Mouse (Mus musculus): ENCODE data around the gene Mrps10. TPM values are rescaled to one million over a fixed set of nuclear protein-coding genes. Genes with fewer than 3 reads are reported as not detected.
A peak's percentile ranks its signal among the peaks of the same experiment; 100 is the strongest.

The Mrps10 gene
- polyA plus RNA-seq, 1 experiment from 2014 or later, result 99.0 TPM

DNA sequence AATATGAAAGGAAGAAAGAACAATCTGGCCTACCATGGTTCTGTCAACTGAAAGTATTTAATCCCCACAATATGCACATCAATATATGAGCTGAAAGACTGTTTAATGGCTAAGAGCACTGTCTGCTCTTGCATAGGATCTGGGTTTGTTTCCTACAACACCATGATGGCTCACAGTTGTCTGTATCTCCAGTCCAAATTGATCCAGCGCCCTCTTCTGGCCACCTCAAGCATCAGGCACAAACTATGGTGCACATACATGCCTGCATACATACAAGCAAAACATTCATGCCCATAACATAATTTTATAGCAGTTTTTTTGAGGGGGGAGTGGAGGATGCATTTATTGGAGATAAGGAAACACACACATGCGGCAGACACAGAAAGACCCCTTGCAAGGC, 25.6 kb upstream of the Mrps10 start:
- H3K4me3 ChIP-seq, result no peak overlapping the region
- WGBS, result 81% methylated on average over 2 of the region's 2 CpGs
- no peaks in the 10 kb centered on the region for H3K4me1 ChIP-seq
- peaks cover 88% of the 10 kb centered on the region for H3K36me3 ChIP-seq
- H3K9me3 ChIP-seq, result no peaks in the 10 kb centered on the region
- no peak for DNase-seq (ENCODE audit: low spot score)
- no peak overlapping the region for H3K27ac ChIP-seq
- no peaks in the 10 kb centered on the region for H3K27me3 ChIP-seq (ENCODE audit: insufficient read depth, poor library complexity, severe bottlenecking)

DNA sequence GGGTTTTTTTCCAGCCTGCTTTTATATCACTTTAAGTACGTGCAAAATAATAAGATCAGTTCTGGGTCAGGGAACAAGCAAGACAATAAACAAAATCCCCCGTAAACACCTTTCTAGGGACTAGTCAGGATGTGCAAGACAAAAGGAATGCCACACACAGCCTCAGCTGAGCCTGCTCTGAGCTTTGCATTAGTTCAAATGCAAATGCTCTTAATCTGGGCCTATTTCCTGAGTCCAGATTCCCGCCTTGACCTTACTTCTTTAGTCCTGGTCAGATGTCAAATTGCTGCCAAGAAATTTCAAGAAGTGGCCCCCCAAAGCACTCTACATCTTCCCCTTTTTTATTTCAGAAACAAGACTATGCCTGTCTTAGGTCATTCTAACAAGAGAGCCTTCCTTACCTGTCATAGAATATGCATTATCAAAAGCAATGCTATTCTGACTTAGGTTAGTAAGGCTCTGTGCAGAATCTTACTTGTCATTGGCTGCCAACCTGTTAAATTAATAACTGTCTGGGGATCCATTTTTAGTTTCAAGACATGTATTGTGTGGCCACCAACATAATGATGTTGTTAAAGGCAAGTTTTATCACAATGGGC, 18.9 kb upstream of the Mrps10 start:
- Histone ChIP-seq H3K4me3 (no peak overlapping the region), H3K27me3 (ENCODE audit: insufficient read depth, poor library complexity, severe bottlenecking) (no peaks in the 10 kb centered on the region), H3K36me3 (peaks cover 95% of the 10 kb centered on the region), H3K4me1 (no peaks in the 10 kb centered on the region), H3K9me3 (peaks cover 14% of the 10 kb centered on the region), H3K27ac (no peak overlapping the region)
- DNase-seq (ENCODE audit: low spot score), result no peak
- 83% methylated on average over 3 of the region's 3 CpGs for WGBS

DNA sequence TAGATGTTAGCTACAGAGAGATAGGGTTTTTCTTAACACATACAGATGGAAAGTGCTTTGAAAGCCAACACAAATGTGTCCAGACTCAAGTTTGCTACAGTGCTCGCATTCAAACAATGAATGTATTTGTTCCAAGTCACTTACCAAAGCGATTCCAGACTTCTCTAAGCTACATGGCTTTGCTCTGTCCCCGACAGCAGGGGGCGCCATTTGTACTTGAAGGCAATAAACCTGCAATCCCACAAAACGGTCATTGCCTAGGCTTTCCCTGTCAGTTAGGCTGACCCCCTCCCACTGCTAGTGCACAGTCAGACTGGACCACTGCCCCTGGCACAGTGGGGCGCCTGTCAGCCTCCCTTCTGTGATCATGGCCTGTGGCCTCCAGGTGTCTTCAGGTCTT, 8.7 kb upstream of the Mrps10 start:
- Histone ChIP-seq H3K36me3 (peaks cover 50% of the 10 kb centered on the region), H3K4me3 (no peak overlapping the region), H3K27me3 (ENCODE audit: insufficient read depth, poor library complexity, severe bottlenecking) (peaks cover 5% of the 10 kb centered on the region; the same call in 1 of the 2 replicates), H3K4me1 (no peaks in the 10 kb centered on the region), H3K9me3 (no peaks in the 10 kb centered on the region), H3K27ac (no peak overlapping the region)
- 50% methylated on average over 6 of the region's 6 CpGs for whole genome bisulfite sequencing
- DNase-seq (ENCODE audit: low spot score), result no peak

DNA sequence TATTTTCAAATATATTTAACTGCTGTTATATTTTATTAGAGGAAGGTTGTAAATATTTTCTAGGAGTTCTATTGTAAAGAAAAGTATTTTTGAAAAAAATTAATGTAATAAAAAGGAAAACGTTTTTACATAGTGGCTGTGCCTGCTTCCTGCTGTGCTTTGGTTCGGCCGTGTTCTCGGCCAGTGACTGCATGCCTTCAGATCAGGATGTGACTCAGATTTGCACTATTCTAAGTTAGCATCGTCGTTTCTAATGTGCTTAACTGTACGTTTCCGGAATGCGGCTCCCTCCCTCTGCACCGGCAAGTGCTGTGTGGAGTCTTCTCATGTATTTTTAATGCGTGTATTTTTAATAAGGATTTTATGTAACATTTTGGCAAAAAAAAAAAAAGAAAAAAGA, 7.3 kb upstream of the Mrps10 start:
- no peak overlapping the region for H3K4me3 ChIP-seq
- no peak overlapping the region for H3K27ac ChIP-seq
- peaks cover 36% of the 10 kb centered on the region for H3K36me3 ChIP-seq
- no peaks in the 10 kb centered on the region for H3K9me3 ChIP-seq
- H3K27me3 ChIP-seq (ENCODE audit: insufficient read depth, poor library complexity, severe bottlenecking), result peaks cover 18% of the 10 kb centered on the region; the same call in 1 of the 2 replicates
- DNase-seq (ENCODE audit: low spot score), result no peak
- no peaks in the 10 kb centered on the region for H3K4me1 ChIP-seq
- 68% methylated on average over 11 of the region's 11 CpGs for WGBS

DNA sequence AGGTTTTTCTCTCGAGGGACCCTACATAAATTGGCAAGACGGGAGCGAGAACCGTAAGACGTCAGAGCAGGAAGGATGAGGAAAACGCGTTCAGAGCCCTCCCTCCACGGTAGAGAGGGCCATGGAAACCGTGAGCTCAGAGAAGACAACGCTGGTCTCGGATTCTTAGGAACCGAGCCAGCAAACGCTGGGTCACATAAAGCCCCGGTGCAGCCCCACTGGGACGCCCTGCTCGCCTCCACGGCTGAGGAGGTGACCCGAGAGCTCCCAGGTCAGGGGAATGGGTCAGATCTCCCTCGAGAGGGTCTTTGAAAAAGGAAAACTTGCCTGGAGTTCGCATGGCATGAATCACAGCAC, 378 bp downstream of the Mrps10 start:
- H3K4me1 ChIP-seq, result peaks cover 12% of the 10 kb centered on the region
- H3K27ac ChIP-seq, result peak overlapping the region; percentile 89
- DNase-seq (ENCODE audit: low spot score), result peak; percentile 79
- H3K36me3 ChIP-seq, result peaks cover 21% of the 10 kb centered on the region
- H3K4me3 ChIP-seq, result peak overlapping the region; percentile 91
- H3K9me3 ChIP-seq, result no peaks in the 10 kb centered on the region
- H3K27me3 ChIP-seq (ENCODE audit: insufficient read depth, poor library complexity, severe bottlenecking), result peaks cover 32% of the 10 kb centered on the region
- under 1% methylated on average over 20 of the region's 20 CpGs for WGBS

DNA sequence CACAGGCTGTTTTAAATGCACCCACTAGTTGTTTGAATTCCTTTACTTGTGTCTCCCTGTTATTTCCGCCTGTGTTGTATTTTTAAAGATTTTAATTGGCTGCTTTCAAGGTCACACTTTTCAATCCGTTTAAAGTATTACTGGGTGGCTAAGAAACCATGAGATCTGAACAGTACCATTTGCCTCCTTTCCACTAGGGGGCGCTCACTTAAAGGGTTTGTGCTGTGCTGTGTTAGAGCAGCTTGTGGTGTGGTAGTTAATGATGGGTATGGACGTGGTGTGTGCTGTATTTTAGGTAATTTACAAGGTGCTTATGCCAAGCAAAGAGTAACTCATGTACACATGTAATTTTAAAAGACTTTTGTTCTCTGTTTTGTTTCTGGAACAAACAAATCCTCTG, 2.8 kb downstream of the Mrps10 start:
- DNase-seq (ENCODE audit: low spot score), result no peak
- Histone ChIP-seq H3K36me3 (peaks cover 44% of the 10 kb centered on the region), H3K27ac (no peak overlapping the region), H3K4me3 (no peak overlapping the region), H3K27me3 (ENCODE audit: insufficient read depth, poor library complexity, severe bottlenecking) (peaks cover 14% of the 10 kb centered on the region), H3K9me3 (no peaks in the 10 kb centered on the region), H3K4me1 (peaks cover 12% of the 10 kb centered on the region)
- WGBS, result 19% methylated on average over 4 of the region's 4 CpGs

DNA sequence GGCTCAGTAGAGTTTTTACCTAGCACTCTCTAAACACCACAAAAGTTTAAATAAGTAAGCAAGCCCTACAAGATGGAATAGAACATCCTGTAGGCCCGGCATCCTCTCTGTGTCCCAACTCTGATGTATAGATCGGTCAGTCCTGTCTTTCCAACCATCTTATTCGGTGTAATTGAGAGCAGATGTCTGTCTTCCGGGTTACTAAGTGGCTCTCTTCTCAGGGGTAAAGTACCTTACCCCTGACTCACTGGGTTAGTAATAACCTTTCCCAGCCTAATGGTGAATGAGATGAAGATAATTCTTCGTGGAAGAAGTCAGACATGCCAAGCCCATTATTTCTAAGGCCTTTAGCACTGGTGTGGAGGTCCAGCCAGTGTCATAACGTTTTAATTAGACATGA, 5.3 kb downstream of the Mrps10 start:
- no peaks in the 10 kb centered on the region for H3K27me3 ChIP-seq (ENCODE audit: insufficient read depth, poor library complexity, severe bottlenecking)
- 87% methylated on average over 6 of the region's 6 CpGs for WGBS
- H3K27ac ChIP-seq, result no peak overlapping the region
- H3K9me3 ChIP-seq, result no peaks in the 10 kb centered on the region
- DNase-seq (ENCODE audit: low spot score), result no peak
- H3K4me3 ChIP-seq, result no peak overlapping the region
- H3K4me1 ChIP-seq, result peaks cover 12% of the 10 kb centered on the region
- peaks cover 68% of the 10 kb centered on the region for H3K36me3 ChIP-seq

DNA sequence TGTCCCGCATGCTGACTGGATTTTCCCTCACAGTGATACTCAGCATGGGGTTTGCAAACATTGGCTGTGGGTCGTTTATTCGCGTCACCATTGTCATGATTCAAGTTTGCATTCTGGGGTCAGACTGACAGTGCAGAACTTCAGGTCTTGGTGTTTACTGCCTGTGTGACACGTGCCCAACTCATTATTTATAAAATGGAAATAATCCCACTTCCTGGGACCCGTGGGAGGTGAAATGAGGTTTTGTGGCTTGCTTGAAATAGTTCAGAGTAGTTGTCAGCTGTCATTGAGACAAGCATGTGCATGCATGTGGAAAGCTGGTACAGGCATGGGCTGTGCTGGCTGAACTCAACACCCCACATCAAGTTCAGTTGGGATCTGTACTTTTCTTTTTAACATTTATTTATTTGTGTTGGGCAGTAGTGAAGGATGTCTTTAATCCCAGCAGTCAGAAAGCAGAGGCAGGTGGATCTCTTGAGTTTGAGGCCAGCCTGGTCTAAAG, 8.1 kb downstream of the Mrps10 start:
- no peak for DNase-seq (ENCODE audit: low spot score)
- Histone ChIP-seq H3K27ac (no peak overlapping the region), H3K36me3 (peaks cover 94% of the 10 kb centered on the region), H3K9me3 (no peaks in the 10 kb centered on the region), H3K4me3 (no peak overlapping the region), H3K4me1 (no peaks in the 10 kb centered on the region), H3K27me3 (ENCODE audit: insufficient read depth, poor library complexity, severe bottlenecking) (no peaks in the 10 kb centered on the region)
- 92% methylated on average over 6 of the region's 6 CpGs for WGBS

DNA sequence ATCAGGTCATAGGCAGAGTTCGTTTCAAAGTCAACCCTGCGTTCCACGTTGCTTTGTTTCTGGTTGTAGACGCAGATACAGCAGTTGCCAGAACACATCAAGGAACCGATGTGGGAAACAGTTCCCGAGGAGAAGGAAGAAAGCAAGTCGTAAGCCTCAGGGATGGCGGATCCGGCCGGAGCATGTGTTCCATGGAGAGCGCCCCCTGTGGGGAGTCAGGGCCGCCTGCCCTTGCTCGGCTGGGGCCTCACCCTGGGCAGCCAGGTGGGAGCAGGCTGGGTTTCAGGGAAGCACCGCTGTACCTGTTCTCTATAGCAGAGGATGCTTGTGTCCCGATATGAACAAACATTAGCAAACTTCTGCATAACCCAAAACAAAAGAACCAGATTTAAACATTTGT, 9.4 kb downstream of the Mrps10 start:
- no peak for DNase-seq (ENCODE audit: low spot score)
- Histone ChIP-seq H3K4me1 (no peaks in the 10 kb centered on the region), H3K27me3 (ENCODE audit: insufficient read depth, poor library complexity, severe bottlenecking) (no peaks in the 10 kb centered on the region), H3K36me3 (peaks cover 85% of the 10 kb centered on the region), H3K9me3 (no peaks in the 10 kb centered on the region), H3K27ac (no peak overlapping the region), H3K4me3 (no peak overlapping the region)
- 80% methylated on average over 15 of the region's 15 CpGs for WGBS

DNA sequence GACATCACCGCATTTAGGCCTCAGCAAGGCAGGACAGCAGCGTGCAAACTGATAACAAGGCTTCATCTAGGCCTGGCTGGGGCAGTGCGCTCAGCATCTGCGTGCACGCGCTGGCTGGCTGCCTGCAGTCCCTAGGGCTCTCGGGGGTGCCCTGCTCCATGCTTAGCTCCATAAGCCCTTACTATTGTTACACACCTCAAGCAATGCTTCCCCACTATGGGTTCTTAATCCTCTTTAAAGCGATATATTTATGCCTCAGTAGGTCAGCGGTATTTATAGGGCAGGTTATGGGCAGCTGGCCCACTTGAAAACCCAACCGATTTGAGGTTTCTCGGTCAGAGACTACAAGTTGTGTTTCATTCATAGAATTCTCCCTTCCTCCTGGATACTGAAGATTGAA, 13.2 kb downstream of the Mrps10 start:
- no peak for DNase-seq (ENCODE audit: low spot score)
- Histone ChIP-seq H3K27ac (no peak overlapping the region), H3K27me3 (ENCODE audit: insufficient read depth, poor library complexity, severe bottlenecking) (peaks cover 8% of the 10 kb centered on the region; the same call in 1 of the 2 replicates), H3K4me1 (peaks cover 7% of the 10 kb centered on the region), H3K36me3 (peaks cover 50% of the 10 kb centered on the region), H3K4me3 (no peak overlapping the region), H3K9me3 (no peaks in the 10 kb centered on the region)
- 84% methylated on average over 11 of the region's 11 CpGs for WGBS

DNA sequence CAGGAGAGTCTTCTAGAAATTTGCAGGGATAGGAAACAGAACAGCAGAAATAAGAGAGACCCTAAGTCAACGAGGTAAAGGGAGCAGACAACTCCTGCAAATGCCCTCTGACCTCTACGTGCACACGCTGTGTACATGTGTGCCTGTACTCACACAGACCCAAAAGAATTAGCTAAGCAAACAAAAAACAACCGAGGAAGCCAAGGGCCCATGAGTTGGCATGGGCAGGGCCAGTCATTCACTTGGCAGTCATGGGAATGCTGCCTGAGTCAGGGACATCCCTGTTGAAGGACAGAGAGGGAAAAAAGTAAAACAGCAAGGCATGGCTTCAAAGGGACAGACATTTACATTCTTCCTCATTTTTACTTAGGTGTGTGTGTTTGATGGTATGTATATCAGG, 14.6 kb downstream of the Mrps10 start:
- H3K27me3 ChIP-seq (ENCODE audit: insufficient read depth, poor library complexity, severe bottlenecking), result peaks cover 8% of the 10 kb centered on the region; the same call in 1 of the 2 replicates
- no peak for DNase-seq (ENCODE audit: low spot score)
- no peaks in the 10 kb centered on the region for H3K9me3 ChIP-seq
- no peak overlapping the region for H3K4me3 ChIP-seq
- H3K36me3 ChIP-seq, result peaks cover 37% of the 10 kb centered on the region
- WGBS, result 91% methylated on average over 4 of the region's 4 CpGs
- H3K4me1 ChIP-seq, result peaks cover 7% of the 10 kb centered on the region
- no peak overlapping the region for H3K27ac ChIP-seq

DNA sequence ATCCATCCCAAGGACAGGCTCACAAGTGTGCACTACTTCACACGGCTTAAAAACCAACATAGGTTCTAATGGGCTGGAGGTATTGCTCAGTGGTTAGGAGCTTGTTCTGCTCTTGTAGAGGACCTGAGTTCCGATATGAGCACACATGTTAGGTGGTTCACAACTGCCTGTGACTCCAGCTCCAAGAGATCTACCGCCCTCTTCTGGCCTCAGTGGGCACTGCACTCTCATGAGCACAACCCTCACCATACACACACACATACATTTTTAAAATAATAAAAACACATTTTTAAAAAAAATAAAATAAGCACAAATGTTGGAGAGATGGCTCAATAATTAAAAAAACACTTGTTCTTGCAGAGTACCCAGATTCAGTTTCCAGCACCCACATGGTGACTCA, 15.4 kb downstream of the Mrps10 start:
- peaks cover 30% of the 10 kb centered on the region for H3K36me3 ChIP-seq
- WGBS, result 85% methylated on average over 3 of the region's 3 CpGs
- H3K4me3 ChIP-seq, result no peak overlapping the region
- DNase-seq (ENCODE audit: low spot score), result no peak
- peaks cover 7% of the 10 kb centered on the region for H3K4me1 ChIP-seq
- H3K27ac ChIP-seq, result no peak overlapping the region
- no peaks in the 10 kb centered on the region for H3K9me3 ChIP-seq
- peaks cover 8% of the 10 kb centered on the region; the same call in 1 of the 2 replicates for H3K27me3 ChIP-seq (ENCODE audit: insufficient read depth, poor library complexity, severe bottlenecking)

DNA sequence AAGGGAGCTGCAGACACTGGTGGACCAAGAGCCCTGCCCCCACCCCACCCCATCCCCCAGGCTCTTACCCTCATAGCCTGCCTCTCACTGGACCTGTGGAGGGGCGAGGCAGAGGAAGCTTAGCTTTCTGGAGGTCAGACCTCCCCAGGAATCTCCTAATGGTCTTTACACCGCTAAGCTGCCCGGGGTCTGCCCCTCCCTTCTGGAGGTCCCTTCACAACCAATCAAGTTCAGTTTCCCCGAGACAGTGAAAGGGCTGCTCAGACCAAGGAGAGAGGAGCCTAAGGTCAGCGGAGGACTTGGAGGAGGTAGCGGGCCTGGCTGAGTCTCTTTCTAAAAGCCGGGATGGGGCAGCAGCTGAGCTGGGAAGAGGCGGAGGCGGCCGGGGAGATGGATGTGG, 16.5 kb downstream of the Mrps10 start, which contains the start of gene Guca1b:
Gene Guca1b, plus strand, starts transcription at position 249 of the 400 bp plus-strand sequence.
- H3K4me1 ChIP-seq, result peaks cover 7% of the 10 kb centered on the region
- no peak within 1 kb of the TSS for H3K4me3 ChIP-seq
- peaks cover 20% of the 10 kb centered on the region for H3K36me3 ChIP-seq
- peak within 1 kb of the TSS; percentile 36; the same call in 1 of the 2 replicates for H3K27ac ChIP-seq
- 37% methylated on average over 10 of the region's 10 CpGs for WGBS
- H3K9me3 ChIP-seq, result no peaks in the 10 kb centered on the region
- DNase-seq (ENCODE audit: low spot score), result no peak
- peaks cover 8% of the 10 kb centered on the region; the same call in 1 of the 2 replicates for H3K27me3 ChIP-seq (ENCODE audit: insufficient read depth, poor library complexity, severe bottlenecking)

DNA sequence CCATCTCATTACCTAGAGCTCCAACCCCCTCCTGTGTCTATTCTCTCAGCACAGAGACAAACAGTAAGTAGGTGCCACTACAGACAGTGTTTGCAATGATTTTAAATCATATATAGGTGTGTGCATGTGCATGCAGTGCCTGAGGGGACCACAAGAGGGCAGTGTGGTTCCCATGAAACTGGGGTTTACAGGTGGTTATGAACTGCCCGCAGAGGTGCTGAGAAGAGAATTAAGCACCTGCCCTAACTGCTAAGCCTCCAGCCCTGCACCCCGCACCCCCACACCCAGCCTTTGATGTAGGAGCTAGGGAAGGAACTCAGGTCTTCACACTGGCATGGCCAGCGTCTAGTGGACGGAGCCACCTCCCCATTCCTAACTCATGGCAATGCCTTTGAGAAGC, 18.0 kb downstream of the Mrps10 start:
- DNase-seq (ENCODE audit: low spot score), result no peak
- Histone ChIP-seq H3K36me3 (peaks cover 8% of the 10 kb centered on the region; the same call in 1 of the 2 replicates), H3K27ac (no peak overlapping the region), H3K27me3 (ENCODE audit: insufficient read depth, poor library complexity, severe bottlenecking) (peaks cover 9% of the 10 kb centered on the region), H3K4me3 (no peak overlapping the region), H3K9me3 (no peaks in the 10 kb centered on the region), H3K4me1 (peaks cover 7% of the 10 kb centered on the region)
- 58% methylated on average over 4 of the region's 4 CpGs for WGBS

Measured in heart, embryonic 10.5 days (tissue).